Mouse (Mus musculus) neural tube, embryonic 11.5 days (tissue): ENCODE measurements around the gene Ttll4. TPM values are rescaled to one million over a fixed set of nuclear protein-coding genes. Genes with fewer than 3 reads are reported as not detected.

ENCODE experiments used
- ATAC-seq: fragments of 200-750 bp; cut with Nextera tagmentation; 2 replicates; pipeline ENCODE4 v1.8.0; 2017; ENCODE audit warnings: moderate number of reproducible peaks, mild to moderate bottlenecking, moderate TSS enrichment, moderate library complexity; ENCODE audit not compliant: insufficient read depth, low FRiP score, low TSS enrichment
- DNase-seq: peaks from one replicate; pipeline ENCODE4 v3.0.0-alpha.2; 2015; ENCODE audit warnings: low spot score
- H3K27ac ChIP-seq: fragments of 300-500 bp; sonication (generic); 2 replicates; pipeline ENCODE4 v1.5.1; 2014; ENCODE audit warnings: low read depth, mild to moderate bottlenecking, low read length
- H3K27me3 ChIP-seq: fragments of 300-500 bp; sonication (generic); 2 replicates; pipeline ENCODE4 v1.6.1; 2014; ENCODE audit warnings: mild to moderate bottlenecking, low read length, mixed read lengths; ENCODE audit not compliant: control insufficient read depth, insufficient read depth
- H3K36me3 ChIP-seq: fragments of 300-500 bp; sonication (generic); 2 replicates; pipeline ENCODE4 v1.6.1; 2014; ENCODE audit warnings: mild to moderate bottlenecking, low read length, moderate library complexity, mixed read lengths; ENCODE audit not compliant: control insufficient read depth, insufficient read depth
- H3K4me1 ChIP-seq: fragments of 300-500 bp; sonication (generic); 2 replicates; pipeline ENCODE4 v1.6.1; 2014; ENCODE audit warnings: low read length, mixed read lengths; ENCODE audit not compliant: control insufficient read depth, insufficient read depth
- H3K4me2 ChIP-seq: fragments of 300-500 bp; sonication (generic); 2 replicates; pipeline ENCODE4 v1.6.1; 2014; ENCODE audit warnings: low read depth, mild to moderate bottlenecking, moderate library complexity
- H3K4me3 ChIP-seq: fragments of 300-500 bp; sonication (generic); 2 replicates; pipeline ENCODE4 v1.5.1; 2014; ENCODE audit warnings: low read depth, low read length
- H3K9ac ChIP-seq: fragments of 300-500 bp; sonication (generic); 2 replicates; pipeline ENCODE4 v1.6.1; 2014; ENCODE audit warnings: mild to moderate bottlenecking, low read length
- H3K9me3 ChIP-seq: fragments of 300-500 bp; sonication (generic); 2 replicates; pipeline ENCODE4 v1.6.1; 2016; ENCODE audit warnings: low read length; ENCODE audit not compliant: control insufficient read depth
- WGBS: fragments of 180-500 bp; shearing (Covaris S2); extraction: QIAGEN DNeasy Blood & Tissue Kit; methylation state at CpG from one replicate; pipeline ENCODE4 v1.1.7; 2014; 5-methylcytosine and 5-hydroxymethylcytosine counted together
- polyA plus RNA-seq: library from polyadenylated mRNA; unstranded; fragments of >200 nt; fragmentation: Nextera tagmentation; extraction: Ambion mirVana; gene quantifications from 2 replicates; pipeline ENCODE4 v1.2.1, GENCODE M21; 2014

Gene Ttll4
- polyA plus RNA-seq, 1 experiment from 2014 or later: 50.2 TPM

DNA sequence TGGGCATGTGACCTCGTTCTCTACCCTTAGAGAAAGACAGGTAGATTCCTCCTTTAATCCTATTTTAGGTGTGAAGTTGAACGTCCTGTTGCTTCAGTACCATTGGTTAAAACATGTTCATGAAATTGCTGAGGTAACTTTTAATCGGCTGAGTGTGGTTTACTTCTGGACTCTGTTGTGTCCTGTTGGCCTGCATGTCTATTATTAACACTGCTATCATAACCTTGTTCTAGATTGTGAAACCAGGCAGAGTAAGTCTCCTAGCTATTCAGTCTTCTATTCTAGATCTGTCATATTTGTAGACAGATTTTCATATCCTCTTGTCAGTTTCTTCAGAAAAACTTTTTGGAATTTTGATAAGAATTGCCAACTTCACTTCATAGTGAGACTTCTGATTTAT is 6.8 kb downstream of the Ttll4 start:
- 93% methylated on average over 3 of the region's 3 CpGs for WGBS

DNA sequence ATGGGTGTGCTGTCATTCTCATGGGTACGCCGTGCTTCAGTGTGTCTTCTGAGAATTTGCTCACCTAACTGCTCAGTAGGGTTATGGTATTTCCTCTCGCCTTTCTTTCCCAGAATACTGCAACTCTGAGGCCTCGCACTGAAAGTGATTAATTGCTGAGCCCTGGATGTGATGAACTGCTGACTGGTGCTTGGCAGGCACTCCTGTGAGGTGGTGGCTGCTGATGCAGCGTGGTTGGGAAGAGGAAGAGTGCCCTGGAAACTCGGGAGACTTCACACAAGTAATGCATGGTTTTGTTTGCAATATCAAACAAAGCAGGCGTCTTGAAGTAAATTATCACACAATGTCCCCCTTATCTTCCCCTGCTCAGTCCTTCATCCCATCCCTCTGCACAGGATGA is 11.2 kb downstream of the Ttll4 start:
- no peak for ATAC-seq
- Histone ChIP-seq H3K4me1 (no peaks in the 10 kb centered on the region), H3K9ac (no peak overlapping the region), H3K27ac (no peak overlapping the region), H3K4me2 (no peak overlapping the region), H3K4me3 (no peak overlapping the region), H3K27me3 (no peaks in the 10 kb centered on the region), H3K9me3 (no peaks in the 10 kb centered on the region), H3K36me3 (0 out of 2 replicates have a peak, but pooled peaks cover 4% of the 10 kb centered on the region)
- DNase-seq: no peak
- 84% methylated on average over 7 of the region's 7 CpGs for WGBS

More for the DNA sequence above, 6.8 kb downstream of the Ttll4 start:
- ATAC-seq (no peak), DNase-seq (no peak)
- H3K9me3 ChIP-seq: no peaks in the 10 kb centered on the region
- no peak overlapping the region for H3K27ac ChIP-seq
- no peaks in the 10 kb centered on the region for H3K4me1 ChIP-seq
- 0 out of 2 replicates have a peak, but pooled peaks cover 4% of the 10 kb centered on the region for H3K36me3 ChIP-seq
- H3K27me3 ChIP-seq: no peaks in the 10 kb centered on the region
- no peak overlapping the region for H3K4me3 ChIP-seq
- H3K9ac ChIP-seq: no peak overlapping the region
- H3K4me2 ChIP-seq: no peak overlapping the region

DNA sequence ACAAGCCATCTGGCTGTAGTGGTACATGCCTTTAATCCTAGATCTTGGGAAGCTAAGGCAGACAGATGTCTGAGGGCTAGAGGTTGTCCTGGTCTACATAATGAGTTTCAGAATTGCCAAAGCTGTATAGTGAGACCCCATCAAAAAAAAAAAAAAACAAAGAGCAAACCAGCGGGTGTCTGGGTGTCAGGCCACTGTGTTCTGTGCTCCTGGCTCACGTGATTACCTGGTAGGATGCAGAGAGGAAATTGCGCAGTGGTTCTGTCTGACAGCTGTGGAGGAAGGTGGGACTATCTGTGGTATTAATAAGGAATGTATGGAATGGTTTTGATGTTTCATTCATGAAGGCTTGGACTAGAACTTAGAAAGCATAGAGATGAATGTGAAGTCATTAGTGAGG is 15.3 kb downstream of the Ttll4 start:
- ATAC-seq: no peak
- Histone ChIP-seq H3K36me3 (peaks cover 17% of the 10 kb centered on the region), H3K9ac (no peak overlapping the region)

DNA sequence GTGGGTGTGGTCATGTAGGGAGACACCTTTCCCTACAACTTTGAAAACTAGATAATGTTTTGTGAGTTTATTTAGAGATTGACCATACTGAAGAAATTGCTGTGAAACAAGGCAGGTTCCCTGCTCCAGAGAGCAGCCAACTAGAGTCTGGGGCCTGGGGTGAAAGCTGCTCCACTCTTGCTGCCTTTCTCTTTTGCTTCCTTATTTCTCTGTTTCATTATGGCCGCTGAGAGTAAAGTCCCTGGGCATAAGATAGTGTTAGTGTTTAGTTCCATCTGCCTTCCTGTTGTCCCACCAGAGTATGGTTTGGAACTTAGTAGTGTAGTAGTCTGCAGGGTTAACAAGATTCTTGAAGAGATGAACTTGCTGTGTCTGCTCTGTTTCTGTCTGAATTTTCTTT is 16.3 kb downstream of the Ttll4 start:
- H3K4me2 ChIP-seq: no peak overlapping the region
- H3K4me1 ChIP-seq: no peaks in the 10 kb centered on the region
- H3K27ac ChIP-seq: no peak overlapping the region
- H3K9me3 ChIP-seq: no peaks in the 10 kb centered on the region
- H3K36me3 ChIP-seq: peaks cover 13% of the 10 kb centered on the region
- no peak overlapping the region for H3K4me3 ChIP-seq
- ATAC-seq (no peak), DNase-seq (no peak)
- no peak overlapping the region for H3K9ac ChIP-seq
- WGBS: 81% methylated on average over 1 of the region's 1 CpGs
- no peaks in the 10 kb centered on the region for H3K27me3 ChIP-seq

More for the DNA sequence above, 15.3 kb downstream of the Ttll4 start:
- no peak overlapping the region for H3K4me3 ChIP-seq
- no peaks in the 10 kb centered on the region for H3K27me3 ChIP-seq
- WGBS: 91% methylated on average over 3 of the region's 3 CpGs
- H3K9me3 ChIP-seq: no peaks in the 10 kb centered on the region
- H3K4me1 ChIP-seq: no peaks in the 10 kb centered on the region
- no peak for DNase-seq
- no peak overlapping the region for H3K4me2 ChIP-seq
- H3K27ac ChIP-seq: no peak overlapping the region

DNA sequence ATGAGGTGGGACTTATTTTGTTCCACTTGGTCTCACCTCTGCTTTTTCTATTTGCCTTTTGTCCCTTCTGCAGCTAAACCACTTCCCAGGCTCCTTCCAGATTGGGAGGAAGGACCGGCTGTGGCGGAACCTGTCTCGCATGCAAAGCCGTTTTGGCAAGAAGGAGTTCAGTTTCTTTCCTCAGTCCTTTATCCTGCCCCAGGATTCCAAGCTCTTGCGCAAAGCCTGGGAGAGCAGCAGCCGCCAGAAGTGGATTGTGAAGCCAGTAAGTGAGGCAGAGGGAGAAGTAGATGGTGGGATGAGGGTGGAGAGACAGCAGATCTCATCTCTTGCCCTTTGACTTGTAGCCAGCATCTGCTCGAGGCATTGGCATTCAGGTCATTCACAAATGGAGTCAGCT is 25.6 kb downstream of the Ttll4 start:
- no peak overlapping the region for H3K4me2 ChIP-seq
- H3K4me3 ChIP-seq: no peak overlapping the region
- H3K4me1 ChIP-seq: no peaks in the 10 kb centered on the region
- H3K9me3 ChIP-seq: no peaks in the 10 kb centered on the region
- DNase-seq (no peak), ATAC-seq (no peak)
- peaks cover 38% of the 10 kb centered on the region for H3K36me3 ChIP-seq
- WGBS: 93% methylated on average over 7 of the region's 7 CpGs
- H3K9ac ChIP-seq: no peak overlapping the region
- H3K27me3 ChIP-seq: no peaks in the 10 kb centered on the region
- H3K27ac ChIP-seq: no peak overlapping the region

DNA sequence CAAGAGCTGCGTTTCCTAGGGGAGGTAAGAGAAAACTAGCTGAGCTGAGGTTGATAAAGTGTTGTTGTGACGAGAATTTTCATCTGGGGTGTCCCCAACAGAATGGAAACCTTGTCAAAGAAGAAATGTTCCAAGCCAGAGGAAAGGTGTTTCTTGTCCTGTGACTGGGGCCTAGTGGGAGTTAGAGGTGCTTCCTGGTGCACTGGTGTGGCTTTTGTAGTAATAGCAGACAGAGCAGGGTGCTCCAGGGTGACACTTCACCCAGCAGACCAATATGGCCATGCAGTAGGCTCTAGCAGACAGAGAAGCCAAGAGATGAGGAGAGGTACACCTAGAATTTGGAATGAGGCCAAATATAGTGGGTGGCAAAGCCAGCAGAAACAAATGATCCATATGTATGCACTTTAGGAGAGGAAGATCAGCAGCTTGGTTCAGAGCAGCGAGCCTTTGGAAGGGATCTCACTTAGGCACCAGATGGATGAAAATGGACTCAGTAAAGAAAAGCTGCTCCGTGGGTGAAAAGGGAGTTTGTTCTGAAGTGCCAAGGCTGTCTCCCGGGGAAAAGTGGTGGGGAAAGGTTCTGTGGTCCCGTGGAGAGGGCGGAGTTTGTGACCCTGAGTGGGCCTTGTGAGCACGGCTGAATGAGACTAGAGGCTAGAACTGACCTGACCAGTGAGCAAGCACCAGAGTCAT is 32.5 kb downstream of the Ttll4 start:
- H3K36me3 ChIP-seq: peaks cover 38% of the 10 kb centered on the region
- WGBS: 94% methylated on average over 8 of the region's 8 CpGs
- no peaks in the 10 kb centered on the region for H3K4me1 ChIP-seq

DNA sequence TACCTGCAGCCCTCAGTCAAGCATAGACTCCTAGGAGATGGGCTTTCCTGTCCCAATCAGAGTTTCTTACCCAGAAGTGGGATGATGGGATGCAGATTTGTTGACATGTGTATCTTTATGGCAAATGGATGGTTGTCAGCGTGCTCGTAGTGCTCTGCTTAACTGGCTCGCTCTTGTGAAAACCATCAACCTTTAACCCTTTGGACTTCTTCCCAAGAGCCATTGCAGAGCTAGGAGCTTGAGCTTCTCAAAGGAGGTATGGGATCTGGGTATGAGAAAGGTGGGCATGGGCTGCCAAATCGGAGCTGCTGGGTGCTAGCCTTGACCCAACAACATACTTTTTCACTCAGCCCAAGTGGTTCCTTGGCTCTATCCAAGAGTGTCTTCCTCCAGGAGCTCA is 34.3 kb downstream of the Ttll4 start:
- 90% methylated on average over 4 of the region's 4 CpGs for whole genome bisulfite sequencing
- DNase-seq (no peak), ATAC-seq (no peak)
- Histone ChIP-seq H3K4me2 (no peak overlapping the region), H3K9ac (no peak overlapping the region), H3K4me3 (no peak overlapping the region), H3K4me1 (no peaks in the 10 kb centered on the region), H3K36me3 (peaks cover 25% of the 10 kb centered on the region), H3K27ac (no peak overlapping the region), H3K27me3 (no peaks in the 10 kb centered on the region), H3K9me3 (no peaks in the 10 kb centered on the region)

More for the DNA sequence above, 32.5 kb downstream of the Ttll4 start:
- H3K27me3 ChIP-seq: no peaks in the 10 kb centered on the region
- no peak overlapping the region for H3K4me3 ChIP-seq
- no peak overlapping the region for H3K27ac ChIP-seq
- DNase-seq (no peak), ATAC-seq (no peak)
- no peaks in the 10 kb centered on the region for H3K9me3 ChIP-seq
- no peak overlapping the region for H3K4me2 ChIP-seq
- H3K9ac ChIP-seq: no peak overlapping the region

DNA sequence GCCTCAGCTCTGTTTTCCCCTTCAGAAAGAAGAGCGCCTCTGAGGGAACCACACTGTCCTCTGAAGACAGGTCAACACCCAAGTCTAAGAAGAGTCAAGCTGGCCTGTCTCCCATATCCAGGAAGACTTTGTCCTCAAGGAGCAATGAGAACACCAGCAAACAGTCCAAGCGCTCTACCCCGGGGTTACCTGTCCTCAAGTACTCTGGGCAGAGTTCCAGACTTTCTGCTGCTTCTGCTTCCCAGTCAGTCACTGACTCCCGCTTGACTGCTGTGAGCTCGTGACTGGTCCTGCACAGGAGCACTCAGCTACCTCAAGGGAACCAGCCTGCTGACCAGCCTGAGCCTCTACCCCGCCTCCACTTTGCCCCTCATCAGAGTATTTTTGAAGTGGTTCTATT is 35.9 kb downstream of the Ttll4 start:
- H3K36me3 ChIP-seq: peaks cover 20% of the 10 kb centered on the region

DNA sequence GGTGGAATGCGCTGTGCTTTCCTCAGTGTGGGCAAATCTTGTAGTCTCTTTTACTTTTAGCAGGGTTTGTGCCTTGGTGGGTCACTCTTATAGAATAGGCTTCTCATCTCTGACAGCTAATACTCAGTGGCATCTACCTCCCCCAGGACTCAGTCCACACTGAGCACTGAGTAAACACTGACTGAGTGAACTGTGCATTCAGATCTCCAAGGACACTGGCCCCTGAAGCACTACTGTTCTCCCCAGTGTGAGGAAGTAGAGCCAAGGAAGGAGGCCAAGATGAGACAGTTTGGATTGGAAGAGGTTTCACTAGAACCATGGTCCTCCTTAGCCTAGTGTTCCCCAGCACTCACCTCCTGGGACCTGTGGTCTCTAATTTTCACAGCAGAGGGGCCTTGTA is 36.8 kb downstream of the Ttll4 start:
- no peaks in the 10 kb centered on the region for H3K9me3 ChIP-seq
- no peak overlapping the region for H3K4me2 ChIP-seq
- no peak overlapping the region for H3K9ac ChIP-seq
- H3K4me3 ChIP-seq: no peak overlapping the region
- no peaks in the 10 kb centered on the region for H3K4me1 ChIP-seq
- DNase-seq (no peak), ATAC-seq (no peak)
- peaks cover 19% of the 10 kb centered on the region for H3K36me3 ChIP-seq
- WGBS: 100% methylated on average over 1 of the region's 1 CpGs
- H3K27ac ChIP-seq: no peak overlapping the region
- no peaks in the 10 kb centered on the region for H3K27me3 ChIP-seq

More for the DNA sequence above, 35.9 kb downstream of the Ttll4 start:
- ATAC-seq: no peak
- 93% methylated on average over 6 of the region's 6 CpGs for WGBS
- H3K27ac ChIP-seq: no peak overlapping the region
- H3K27me3 ChIP-seq: no peaks in the 10 kb centered on the region
- no peak for DNase-seq
- H3K4me3 ChIP-seq: no peak overlapping the region; the same call in 1 of the 2 replicates
- H3K9me3 ChIP-seq: no peaks in the 10 kb centered on the region
- no peaks in the 10 kb centered on the region for H3K4me1 ChIP-seq
- H3K9ac ChIP-seq: no peak overlapping the region
- no peak overlapping the region for H3K4me2 ChIP-seq
